Mouse (Mus musculus) kidney, postnatal 0 days (tissue): ENCODE results near the gene Phkg2. TPM values are rescaled to one million over a fixed set of nuclear protein-coding genes. Genes with fewer than 3 reads are reported as not detected.

Source experiments
- ATAC-seq: fragments of 200-750 bp; cut with Nextera tagmentation; replicated peaks from 2 replicates; pipeline ENCODE4 v1.8.0; 2017; ENCODE audit warnings: low read depth, moderate number of reproducible peaks, moderate TSS enrichment, moderate library complexity; ENCODE audit not compliant: low FRiP score
- DNase-seq: peaks from one replicate; pipeline ENCODE4 v3.0.0-alpha.2; 2016; ENCODE audit warnings: low spot score
- H3K27ac ChIP-seq: fragments of 300-500 bp; sonication (generic); 2 replicates; pipeline ENCODE4 v1.5.1; 2014; ENCODE audit warnings: mild to moderate bottlenecking
- H3K27me3 ChIP-seq: fragments of 300-500 bp; sonication (generic); 2 replicates; pipeline ENCODE4 v1.6.1; 2014; ENCODE audit warnings: low read length, mixed read lengths; ENCODE audit not compliant: insufficient read depth
- H3K36me3 ChIP-seq: fragments of 300-500 bp; sonication (generic); 2 replicates; pipeline ENCODE4 v1.6.1; 2014; ENCODE audit warnings: low read length, mixed read lengths; ENCODE audit not compliant: insufficient read depth
- H3K4me1 ChIP-seq: fragments of 300-500 bp; sonication (generic); replicated peaks from 2 replicates; pipeline ENCODE4 v1.6.1; 2014; ENCODE audit warnings: antibody characterized with exemption, low read length, mixed read lengths; ENCODE audit not compliant: insufficient read depth
- H3K4me2 ChIP-seq: fragments of 300-500 bp; sonication (generic); 2 replicates; pipeline ENCODE4 v1.6.1; 2014; ENCODE audit warnings: mild to moderate bottlenecking, low read length, moderate library complexity, mixed read lengths
- H3K4me3 ChIP-seq: fragments of 300-500 bp; sonication (generic); replicated peaks from 2 replicates; pipeline ENCODE4 v1.5.1; 2014; ENCODE audit warnings: low read depth, low read length
- H3K9ac ChIP-seq: fragments of 300-500 bp; sonication (generic); 2 replicates; pipeline ENCODE4 v1.6.1; 2014; ENCODE audit warnings: low read depth, low read length
- H3K9me3 ChIP-seq: fragments of 300-500 bp; sonication (generic); replicated peaks from 2 replicates; pipeline ENCODE4 v1.6.1; 2016; ENCODE audit warnings: low read length, inconsistent platforms, mixed read lengths
- CTCF ChIP-seq: IDR thresholded peaks from 2 replicates; pipeline ENCODE4 v1.5.1; 2016; ENCODE audit warnings: antibody characterized with exemption, low read depth, mild to moderate bottlenecking, moderate library complexity
- WGBS: fragments of 180-500 bp; shearing (Covaris S2); extraction: QIAGEN DNeasy Blood & Tissue Kit; methylation state at CpG from one replicate; pipeline ENCODE4 v1.1.7; 2014; 5-methylcytosine and 5-hydroxymethylcytosine counted together
- polyA plus RNA-seq: library from polyadenylated mRNA; unstranded; fragments of >200 nt; fragmentation: Nextera tagmentation; extraction: Ambion mirVana; gene quantifications from 2 replicates; pipeline ENCODE4 v1.2.1, GENCODE M21; 2015

The Phkg2 gene
- polyA plus RNA-seq, 1 experiment from 2014 or later: 28.8 TPM

DNA sequence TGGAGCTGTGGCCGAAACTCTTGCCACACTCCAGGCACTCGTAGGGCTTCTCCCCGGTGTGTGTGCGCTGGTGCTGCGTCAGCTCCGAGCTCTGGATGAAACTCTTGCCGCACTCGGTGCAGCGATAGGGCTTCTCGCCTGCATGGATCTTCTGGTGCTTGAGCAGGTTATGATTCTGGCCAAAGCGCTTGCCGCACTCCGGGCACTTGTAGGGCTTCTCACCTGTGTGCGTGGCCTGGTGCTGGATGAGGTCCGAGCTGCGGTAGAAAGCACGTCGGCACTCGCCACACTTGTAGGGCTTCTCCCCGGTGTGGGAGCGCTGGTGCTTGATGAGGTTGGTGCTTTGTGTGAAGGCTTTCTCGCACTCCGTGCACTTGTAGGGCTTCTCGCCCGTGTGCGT lies 38.4 kb downstream of the Phkg2 start:
- no peak for ATAC-seq
- DNase-seq: no peak
- no peak overlapping the region for H3K4me2 ChIP-seq
- H3K27ac ChIP-seq: no peak overlapping the region
- TF ChIP-seq CTCF: no peak
- no peaks in the 10 kb centered on the region for H3K27me3 ChIP-seq
- peaks cover 52% of the 10 kb centered on the region for H3K36me3 ChIP-seq
- H3K4me3 ChIP-seq: no peak overlapping the region
- no peak overlapping the region for H3K9ac ChIP-seq
- H3K9me3 ChIP-seq: no peaks in the 10 kb centered on the region
- H3K4me1 ChIP-seq: peaks cover 12% of the 10 kb centered on the region
- WGBS: 96% methylated on average over 26 of the region's 26 CpGs

- WGBS: 75% methylated on average over 8 of the region's 8 CpGs
- peak overlapping the region; percentile 85 for H3K4me2 ChIP-seq
- TF ChIP-seq CTCF: no peak
Observed at GRCm38 (mm10) chr7:127613501-127613900, 40.4 kb downstream of the Phkg2 start.

GRCm38 (mm10) chr7:127614091-127614490 lies 41.0 kb downstream of the Phkg2 start:
- Histone ChIP-seq H3K27ac (peak overlapping the region; percentile 92), H3K4me2 (peak overlapping the region; percentile 85), H3K9ac (peak overlapping the region; percentile 90), H3K4me3 (peak overlapping the region; percentile 91), H3K4me1 (peaks cover 12% of the 10 kb centered on the region), H3K36me3 (peaks cover 37% of the 10 kb centered on the region), H3K9me3 (no peaks in the 10 kb centered on the region), H3K27me3 (no peaks in the 10 kb centered on the region)
- 18% methylated on average over 8 of the region's 8 CpGs for WGBS
- no peak for DNase-seq
- TF ChIP-seq CTCF: no peak
- ATAC-seq: no peak

More at GRCm38 (mm10) chr7:127613501-127613900, 40.4 kb downstream of the Phkg2 start:
- H3K4me3 ChIP-seq: 0 out of 2 replicates have a peak overlapping the region, but pooled peaks have one; percentile 91
- no peaks in the 10 kb centered on the region for H3K9me3 ChIP-seq
- H3K27ac ChIP-seq: no peak overlapping the region
- no peaks in the 10 kb centered on the region for H3K27me3 ChIP-seq
- no peak for DNase-seq
- peak overlapping the region; percentile 90 for H3K9ac ChIP-seq
- no peak for ATAC-seq
- H3K36me3 ChIP-seq: peaks cover 42% of the 10 kb centered on the region
- peaks cover 12% of the 10 kb centered on the region for H3K4me1 ChIP-seq

DNA sequence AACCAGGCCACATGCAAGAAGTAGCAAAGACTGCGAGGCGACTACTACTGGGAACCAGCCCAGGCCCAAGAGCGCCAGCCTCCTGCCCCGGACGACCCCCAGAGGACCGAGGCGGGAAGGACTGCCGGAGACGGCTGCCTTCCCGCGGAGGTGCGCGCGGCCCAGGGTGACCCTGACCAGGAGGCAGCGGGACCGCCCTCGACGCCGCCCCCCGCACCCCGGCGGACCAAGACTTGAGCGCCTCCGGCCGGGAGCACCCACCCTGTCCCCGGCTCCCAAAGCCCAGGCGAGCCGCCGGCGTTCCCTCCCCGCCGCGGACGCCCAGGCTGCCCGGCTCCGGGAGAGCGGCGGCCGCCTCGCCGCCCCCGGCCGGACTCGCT lies 41.4 kb downstream of the Phkg2 start:
- 3% methylated on average over 30 of the region's 44 CpGs for WGBS
- Histone ChIP-seq H3K4me2 (peak overlapping the region; percentile 85), H3K9ac (peak overlapping the region; percentile 90), H3K4me1 (peaks cover 12% of the 10 kb centered on the region), H3K27ac (peak overlapping the region; percentile 92), H3K9me3 (no peaks in the 10 kb centered on the region), H3K36me3 (peaks cover 33% of the 10 kb centered on the region), H3K27me3 (no peaks in the 10 kb centered on the region), H3K4me3 (peak overlapping the region; percentile 91)
- peak; percentile 71 for DNase-seq
- peak; percentile 63 for ATAC-seq
- no peak for TF ChIP-seq CTCF

DNA sequence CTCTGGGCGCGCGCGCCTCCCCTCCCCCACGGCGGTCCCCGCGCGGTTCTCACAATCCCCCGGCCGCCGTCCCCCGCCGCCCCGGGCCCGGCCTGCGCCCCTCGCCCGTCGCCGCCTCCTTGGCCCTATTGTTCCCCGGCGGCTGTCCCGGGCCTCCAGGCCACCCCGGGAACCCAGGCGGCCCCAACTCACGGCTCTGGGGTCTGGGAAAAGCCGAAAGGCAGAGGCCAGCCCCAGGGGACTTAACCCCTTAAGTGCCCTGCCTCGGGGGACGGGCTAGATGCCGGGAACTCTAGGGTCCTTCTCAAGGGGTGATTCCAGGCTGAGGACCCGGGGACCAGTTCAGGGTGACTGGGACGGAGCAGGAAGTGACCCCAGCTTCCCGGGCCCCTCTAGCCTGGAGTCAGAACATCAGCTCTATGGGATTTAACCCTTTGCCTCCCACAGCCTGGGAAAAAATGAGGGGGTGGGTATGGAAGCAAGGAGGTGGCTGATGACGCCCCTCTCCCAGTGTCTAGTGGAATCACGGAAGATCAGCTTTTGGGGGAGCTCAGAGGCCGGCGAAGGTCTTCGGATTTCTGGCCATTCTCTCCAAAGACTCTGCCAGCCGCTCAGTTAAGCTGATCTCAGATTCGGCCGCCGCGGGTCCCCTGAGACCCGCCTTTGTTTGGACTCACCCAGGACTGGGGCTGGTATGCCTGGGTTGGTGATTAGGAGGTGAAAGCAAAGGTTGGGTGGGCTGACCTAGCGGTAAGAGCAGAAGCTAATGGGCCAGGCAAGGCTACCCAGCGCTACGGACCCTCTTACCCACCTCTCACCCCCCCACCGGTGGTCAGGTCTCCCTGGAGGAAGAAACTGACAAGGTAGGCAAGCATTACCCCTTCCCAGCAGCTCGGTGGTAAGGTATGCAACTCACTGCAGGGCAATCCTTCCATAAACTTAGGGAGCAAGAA lies 42.0 kb downstream of the Phkg2 start, which contains the start of gene Zfp629:
Zfp629 (minus strand) TSS at position 907 of the 953 bp plus-strand sequence.
- Histone ChIP-seq H3K4me2 (peak within 1 kb of the TSS; percentile 85), H3K27me3 (no peaks in the 10 kb centered on the region), H3K4me3 (peak within 1 kb of the TSS; percentile 91), H3K9me3 (no peaks in the 10 kb centered on the region), H3K36me3 (peaks cover 27% of the 10 kb centered on the region), H3K9ac (peak within 1 kb of the TSS; percentile 90), H3K27ac (peak within 1 kb of the TSS; percentile 92), H3K4me1 (peaks cover 12% of the 10 kb centered on the region)
- DNase-seq (peak; percentile 92), ATAC-seq (peak; percentile 90)
- TF ChIP-seq CTCF: no peak
- WGBS: 4% methylated on average over 49 of the region's 50 CpGs

DNA sequence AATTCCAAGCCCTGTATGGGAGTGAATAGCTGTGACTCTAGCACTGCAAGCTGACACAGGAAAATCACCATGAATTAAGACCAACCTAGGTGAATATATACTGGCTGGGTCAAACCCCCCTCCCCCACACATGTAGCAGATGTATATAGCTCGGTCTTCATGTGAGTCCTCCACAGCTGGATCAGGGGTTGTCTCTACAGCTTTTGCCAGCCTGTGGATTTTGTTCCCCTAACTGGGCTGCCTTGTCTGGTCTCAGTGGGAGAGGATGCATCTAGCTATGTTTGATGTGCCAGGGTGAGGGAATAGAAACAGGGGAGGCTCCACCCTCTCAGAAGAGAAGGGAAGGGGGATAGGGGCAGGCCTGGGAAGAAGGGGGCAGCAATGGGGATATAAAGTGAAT lies 43.2 kb downstream of the Phkg2 start:
- no peak overlapping the region for H3K27ac ChIP-seq
- no peak overlapping the region for H3K4me3 ChIP-seq
- no peaks in the 10 kb centered on the region for H3K27me3 ChIP-seq
- peaks cover 12% of the 10 kb centered on the region for H3K4me1 ChIP-seq
- no peak overlapping the region for H3K9ac ChIP-seq
- no peak for ATAC-seq
- WGBS: 63% methylated on average over 1 of the region's 1 CpGs
- H3K9me3 ChIP-seq: no peaks in the 10 kb centered on the region
- TF ChIP-seq CTCF: no peak
- H3K4me2 ChIP-seq: no peak overlapping the region
- no peak for DNase-seq
- H3K36me3 ChIP-seq: peaks cover 15% of the 10 kb centered on the region
